Mouse (Mus musculus): ENCODE measurements at regions not wholly inside any gene's neighbourhood (a gene's known extent, or its start where the extent isn't known, plus 50 kb on each side); places are given as distances from the start of the nearest gene placed in this dataset.
"Not testable (repeated sequence)": the region's sequence is repeated elsewhere in the genome, so short reads cannot be mapped to it uniquely, and the experiment has no call there.

- no peak for DNase-seq (ENCODE audit: low read depth, low spot score)
Measured at GRCm38 (mm10) chr12:117379103-117379850, 137.0 kb upstream of the Rapgef5 start.

- DNase-seq (ENCODE audit: low read depth, low spot score), result no peak
Measured at GRCm38 (mm10) chr12:117380836-117381235, 135.4 kb upstream of the Rapgef5 start.

GRCm38 (mm10) chr12:117382727-117383126, 133.6 kb upstream of the Rapgef5 start:
- DNase-seq (ENCODE audit: low read depth, low spot score), result not testable (repeated sequence)

GRCm38 (mm10) chr12:117385072-117385666, 131.1 kb upstream of the Rapgef5 start:
- peak; percentile 3 for DNase-seq (ENCODE audit: low read depth, low spot score)

GRCm38 (mm10) chr12:117385697-117386096, 130.6 kb upstream of the Rapgef5 start:
- no peak for DNase-seq (ENCODE audit: low read depth, low spot score)

- no peak for DNase-seq (ENCODE audit: low read depth, low spot score)
Measured at GRCm38 (mm10) chr12:117386957-117387356, 129.3 kb upstream of the Rapgef5 start.

GRCm38 (mm10) chr12:117389516-117390347, 126.5 kb upstream of the Rapgef5 start:
- no peak for DNase-seq (ENCODE audit: low read depth, low spot score)

GRCm38 (mm10) chr12:117397512-117397911, 118.8 kb upstream of the Rapgef5 start:
- no peak for DNase-seq (ENCODE audit: low read depth, low spot score)

- DNase-seq (ENCODE audit: low read depth, low spot score), result no peak
Measured at GRCm38 (mm10) chr12:117403513-117404156, 112.6 kb upstream of the Rapgef5 start.

- no peak for DNase-seq (ENCODE audit: low read depth, low spot score)
Measured at GRCm38 (mm10) chr12:117404157-117404752, 112.0 kb upstream of the Rapgef5 start.

- DNase-seq (ENCODE audit: low read depth, low spot score), result no peak
Measured at GRCm38 (mm10) chr12:117406832-117407231, 109.4 kb upstream of the Rapgef5 start.

GRCm38 (mm10) chr12:117410604-117411003, 105.7 kb upstream of the Rapgef5 start:
- DNase-seq (ENCODE audit: low read depth, low spot score), result no peak

- DNase-seq (ENCODE audit: low read depth, low spot score), result no peak
Measured at GRCm38 (mm10) chr12:117412257-117412656, 104.0 kb upstream of the Rapgef5 start.

GRCm38 (mm10) chr12:117412779-117413505, 103.3 kb upstream of the Rapgef5 start:
- no peak for DNase-seq (ENCODE audit: low read depth, low spot score)

GRCm38 (mm10) chr12:117414020-117414419, 102.3 kb upstream of the Rapgef5 start:
- DNase-seq (ENCODE audit: low read depth, low spot score), result no peak

- no peak for DNase-seq (ENCODE audit: low read depth, low spot score)
Measured at GRCm38 (mm10) chr12:117415146-117415545, 101.1 kb upstream of the Rapgef5 start.

GRCm38 (mm10) chr12:117417991-117418390, 98.3 kb upstream of the Rapgef5 start:
- no peak for DNase-seq (ENCODE audit: low read depth, low spot score)

GRCm38 (mm10) chr12:117422315-117422978, 93.8 kb upstream of the Rapgef5 start:
- DNase-seq (ENCODE audit: low read depth, low spot score), result no peak

GRCm38 (mm10) chr12:117425363-117426031, 90.8 kb upstream of the Rapgef5 start:
- DNase-seq (ENCODE audit: low read depth, low spot score), result no peak

- DNase-seq (ENCODE audit: low read depth, low spot score), result no peak
Measured at GRCm38 (mm10) chr12:117427431-117427830, 88.8 kb upstream of the Rapgef5 start.

Data from c-Kit-negative CD71-positive TER-119-positive erythroid progenitor cells, embryonic 14.5 days (primary cell).